Mouse (Mus musculus): ENCODE measurements around the gene Avil.

Avil gene

GRCm38 (mm10) chr10:127000529-127000928 is at the start of gene Avil:
TSS of gene Avil (plus strand) at chr10:127000709.
- DNase-seq, result no peak

GRCm38 (mm10) chr10:126952375-126952774 is 48.1 kb upstream of the Avil start:
- no peak for DNase-seq

DNA sequence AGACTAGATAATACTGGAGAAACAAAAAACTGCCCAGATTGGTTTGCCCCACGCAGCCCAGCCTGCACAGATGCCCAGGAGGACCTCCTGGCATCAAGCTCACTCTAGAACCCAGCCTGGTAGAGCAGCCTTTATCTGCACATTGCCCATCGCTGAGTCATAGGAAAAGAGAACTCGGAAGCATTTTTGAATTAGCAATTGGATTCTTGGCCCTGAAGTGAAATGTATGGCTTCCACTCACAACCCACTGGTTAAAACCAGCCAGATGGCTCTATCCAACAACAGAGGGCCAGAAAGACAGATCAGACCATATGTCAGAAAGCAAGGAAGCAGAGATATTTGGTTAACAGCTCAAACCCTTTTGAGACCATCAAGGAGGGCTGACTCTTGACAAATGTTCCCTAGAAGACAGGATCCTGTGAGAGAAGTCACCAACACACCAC is 47.5 kb upstream of the Avil start:
- DNase-seq, result no peak

GRCm38 (mm10) chr10:126956692-126957358 is 43.7 kb upstream of the Avil start:
- DNase-seq, result no peak

- peak; percentile 69 to 84 for DNase-seq
Measured at GRCm38 (mm10) chr10:126957359-126958107, 43.0 kb upstream of the Avil start.

GRCm38 (mm10) chr10:126960496-126960895 is 40.0 kb upstream of the Avil start:
- DNase-seq, result no peak

DNA sequence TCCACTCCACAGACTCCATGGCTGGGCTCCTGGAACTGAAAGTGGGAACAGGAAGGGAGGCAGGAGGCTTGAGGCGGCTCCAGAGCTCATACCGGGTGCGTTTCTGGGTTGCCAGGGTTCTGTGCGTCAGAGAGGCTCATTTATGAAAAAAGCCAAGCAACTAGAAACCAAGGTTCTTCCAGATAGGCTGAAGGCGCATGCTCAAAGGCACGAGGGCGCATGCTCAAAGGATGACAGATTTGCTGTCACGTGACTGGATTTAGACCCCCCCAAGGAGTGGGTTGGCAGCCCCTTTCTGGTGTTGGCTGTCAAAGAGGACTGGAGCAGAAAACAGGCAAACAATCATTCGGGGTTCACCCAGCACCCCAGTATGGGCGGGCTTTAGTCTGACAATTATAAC is 38.8 kb upstream of the Avil start:
- DNase-seq, result peak; percentile 67 to 85

GRCm38 (mm10) chr10:126962271-126962965 is 38.1 kb upstream of the Avil start:
- peak; percentile 72 to 88 for DNase-seq

GRCm38 (mm10) chr10:126962966-126963330 is 37.6 kb upstream of the Avil start:
- DNase-seq, result peak in 1 of 2 experiments; percentile 57

DNA sequence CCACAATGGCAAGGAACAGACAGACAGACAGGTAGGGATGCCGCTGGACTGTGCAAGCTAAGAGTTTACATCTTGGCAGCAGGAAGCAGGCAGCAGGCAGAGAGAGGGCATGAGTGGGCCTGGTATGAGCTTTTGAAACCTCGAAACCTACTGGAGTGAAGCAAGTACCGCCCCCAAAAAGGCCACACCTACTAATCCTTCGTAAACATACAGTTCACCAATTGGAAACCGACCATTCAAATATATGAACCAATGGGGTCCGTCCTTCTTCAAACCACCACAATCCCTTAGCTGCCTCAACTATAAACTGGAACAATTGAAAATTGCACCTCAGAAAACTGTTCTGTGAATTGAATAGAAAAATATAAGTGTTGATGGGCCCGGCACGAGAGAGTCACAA is 36.7 kb upstream of the Avil start:
- no peak for DNase-seq

GRCm38 (mm10) chr10:126971363-126972050 is 29.0 kb upstream of the Avil start:
- no peak for DNase-seq

DNA sequence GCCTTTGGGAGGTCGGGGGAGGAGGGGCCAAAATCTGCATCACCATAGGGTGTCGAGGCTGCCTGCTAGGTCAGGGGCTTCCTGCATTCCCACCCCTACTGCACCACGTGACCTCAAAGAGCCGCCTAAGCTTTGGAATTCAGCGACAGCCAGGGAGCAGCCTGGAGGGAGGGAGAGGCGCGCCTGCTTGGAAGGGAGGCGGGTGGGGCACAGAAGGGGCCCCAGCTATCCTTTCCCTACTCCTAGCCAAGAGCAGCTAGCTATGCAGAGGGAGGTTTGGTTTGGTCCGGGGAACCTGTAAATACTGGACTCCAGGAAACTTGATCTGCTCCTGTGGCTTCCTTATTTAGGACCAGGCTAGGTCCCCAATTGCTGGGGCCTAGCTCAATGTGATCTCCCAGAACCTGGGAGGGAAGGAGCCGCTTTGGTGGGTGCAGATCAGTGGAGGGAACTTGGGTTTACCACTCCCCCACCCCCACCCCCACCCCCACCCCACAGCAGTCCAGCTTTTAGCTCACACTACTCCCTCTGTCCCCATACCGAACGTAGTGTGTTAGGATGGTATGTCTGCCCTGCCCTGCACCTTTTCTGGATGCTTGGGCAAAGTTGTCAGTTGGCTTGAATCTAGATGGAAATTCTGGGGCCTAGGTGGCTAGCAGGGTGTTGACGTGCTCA is 28.3 kb upstream of the Avil start:
- DNase-seq, result peak; percentile 75 to 87

DNA sequence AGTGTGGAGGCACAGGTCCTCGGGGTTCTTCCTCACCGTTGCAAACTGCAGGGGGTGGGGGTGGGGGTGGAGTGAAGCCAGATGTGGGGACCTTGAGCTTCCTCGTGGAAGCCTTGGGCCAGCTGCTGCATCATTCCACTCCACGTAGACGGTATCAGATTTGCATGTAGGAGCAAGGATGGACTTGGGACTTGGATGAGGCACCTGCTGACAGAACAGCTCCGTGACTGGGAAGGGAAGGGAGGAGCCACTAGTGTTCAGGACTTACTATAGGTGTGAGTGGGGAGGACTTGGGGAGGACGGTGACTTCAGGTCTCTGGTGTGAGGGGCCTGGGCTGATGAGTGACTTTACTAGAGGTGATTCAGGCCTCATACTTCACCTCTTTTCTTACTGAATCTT is 27.5 kb upstream of the Avil start:
- no peak for DNase-seq

DNA sequence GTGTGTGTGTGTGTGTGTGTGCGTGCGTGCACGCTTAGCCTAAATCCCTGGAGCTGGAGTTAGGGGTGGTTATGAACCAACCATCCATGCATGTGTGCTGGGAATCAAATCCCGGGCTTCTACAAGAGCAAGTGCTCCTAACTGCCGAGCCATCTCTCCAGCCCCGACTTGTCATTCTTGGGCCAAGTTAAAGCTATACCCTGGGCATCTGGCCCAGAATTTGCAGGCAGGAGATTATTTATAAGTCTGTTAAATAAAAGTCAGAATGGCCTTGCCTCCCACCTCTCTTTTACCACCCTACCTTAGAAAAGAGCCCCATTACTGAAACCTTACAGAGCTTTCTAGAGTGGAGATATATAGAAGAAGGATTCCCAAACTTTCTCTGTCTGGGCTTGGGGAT is 24.8 kb upstream of the Avil start:
- DNase-seq, result no peak

GRCm38 (mm10) chr10:126977076-126977475 is 23.4 kb upstream of the Avil start:
- DNase-seq, result no peak

GRCm38 (mm10) chr10:126978277-126978994 is 22.1 kb upstream of the Avil start, which contains the start of gene Ctdsp2:
TSS of gene Ctdsp2 (plus strand) at chr10:126978717.
- peak; percentile 100 for DNase-seq

DNA sequence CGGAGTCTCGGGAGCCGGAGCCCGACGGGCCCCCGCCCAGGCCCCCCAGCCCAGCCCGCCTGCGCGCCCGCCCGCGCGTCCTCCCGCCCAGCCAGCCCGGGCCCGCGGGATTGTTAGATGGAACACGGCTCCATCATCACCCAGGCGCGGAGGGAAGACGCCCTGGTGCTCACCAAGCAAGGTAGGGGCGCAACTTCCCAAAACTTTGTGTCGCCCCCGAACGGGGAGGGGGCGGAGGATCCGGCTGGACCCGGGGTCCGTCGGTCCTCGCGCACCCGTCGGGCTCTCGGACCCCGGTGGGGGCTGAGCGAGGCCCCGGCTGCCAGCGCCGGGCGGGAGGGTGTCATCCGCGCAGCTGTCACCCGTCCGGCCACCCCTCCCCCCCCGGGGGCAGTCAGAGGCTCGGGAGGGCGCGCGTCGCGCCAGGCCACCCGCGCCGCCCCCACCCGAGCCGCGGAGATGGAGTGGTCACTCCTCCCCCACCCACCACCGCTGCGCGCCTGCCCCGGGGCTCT is 21.3 kb upstream of the Avil start:
- peak; percentile 83 to 89 for DNase-seq

- peak; percentile 47 to 62 for DNase-seq
Measured at GRCm38 (mm10) chr10:126979636-126980151, 20.8 kb upstream of the Avil start.

GRCm38 (mm10) chr10:126980221-126980932 is 20.1 kb upstream of the Avil start:
- DNase-seq, result peak; percentile 50 to 58

- peak in 1 of 2 experiments; percentile 42 for DNase-seq
Measured at GRCm38 (mm10) chr10:126980933-126981530, 19.5 kb upstream of the Avil start.

All from lung, postnatal 4 days (tissue).